Mouse (Mus musculus): ENCODE results near the gene Sh3d21. TPM values are rescaled to one million over a fixed set of nuclear protein-coding genes. Genes with fewer than 3 reads are reported as not detected.
"Not testable (repeated sequence)": the region's sequence is repeated elsewhere in the genome, so short reads cannot be mapped to it uniquely, and the experiment has no call there.

Sh3d21 gene
- polyA plus RNA-seq, 1 experiment from 2014 or later = 8.4 TPM

DNA sequence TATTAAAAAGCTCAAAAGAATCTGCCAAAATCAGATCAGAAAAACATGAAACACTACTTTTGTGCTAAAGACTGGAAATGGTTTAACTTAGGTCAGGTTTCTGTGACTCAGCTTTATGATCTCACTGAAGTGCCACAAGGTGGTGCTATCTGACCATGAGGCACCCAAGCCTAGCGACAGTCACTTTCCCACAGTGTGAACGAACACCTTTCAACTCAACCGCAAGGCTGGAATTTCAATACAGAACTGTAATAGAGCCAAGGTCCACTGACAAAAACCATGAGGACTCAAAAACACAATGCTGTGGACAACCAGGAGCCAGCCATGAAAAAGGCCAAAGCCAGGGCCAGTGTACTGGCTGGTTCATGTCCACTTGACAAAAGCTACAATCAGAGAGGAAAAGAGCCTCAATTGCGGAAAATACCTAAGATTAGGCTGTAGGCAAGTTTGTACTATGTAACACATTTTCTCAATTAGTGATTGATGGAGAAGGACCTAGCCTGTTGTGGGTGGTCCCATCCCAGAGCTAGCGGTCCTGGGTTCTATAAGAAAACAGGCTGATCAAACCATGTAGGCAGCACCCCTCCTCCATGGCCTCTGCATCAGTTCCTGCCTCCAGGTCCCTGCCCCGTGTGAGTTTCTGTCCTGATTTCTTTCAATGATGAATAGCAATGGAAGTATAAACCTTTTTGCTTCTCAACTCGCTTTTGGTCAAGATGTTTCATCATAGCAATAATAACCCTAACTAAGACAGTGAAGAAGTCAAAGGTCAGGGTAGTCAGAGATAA lies 18.1 kb upstream of the Sh3d21 start:
- 39% methylated on average over 7 of the region's 7 CpGs for WGBS
- H3K36me3 ChIP-seq (ENCODE audit: control insufficient read depth, insufficient read depth, low read length) = peaks cover 10% of the 10 kb centered on the region; the same call in 1 of the 2 replicates
- peak; percentile 84 for ATAC-seq (ENCODE audit: low FRiP score, low TSS enrichment)

DNA sequence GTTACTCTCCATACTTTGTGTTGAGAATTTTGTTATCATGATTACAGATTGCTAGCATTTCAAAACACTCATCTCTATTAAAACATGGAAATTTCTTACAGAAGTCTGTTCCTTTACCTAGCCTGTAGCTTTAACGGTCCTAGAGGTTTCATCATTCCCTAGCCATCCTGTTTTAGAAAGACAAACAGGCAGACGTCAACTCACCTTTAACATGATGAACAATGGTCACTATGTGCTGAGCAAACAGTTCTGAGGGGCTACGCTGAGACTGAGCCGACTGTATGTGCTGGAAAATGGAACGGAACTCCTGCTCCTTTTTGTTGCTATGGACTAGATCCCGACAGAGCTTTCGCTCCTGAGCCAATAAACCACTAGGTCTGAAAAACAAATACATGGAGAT lies 12.7 kb upstream of the Sh3d21 start:
- H3K9ac ChIP-seq (ENCODE audit: low read length); H3K27me3 ChIP-seq (ENCODE audit: control insufficient read depth, insufficient read depth, low read length); H3K27ac ChIP-seq (replicated peaks); ATAC-seq (ENCODE audit: low FRiP score, low TSS enrichment); H3K4me3 ChIP-seq (ENCODE audit: low read depth, low read length); H3K4me1 ChIP-seq (replicated peaks; ENCODE audit: control insufficient read depth, insufficient read depth); H3K9me3 ChIP-seq (ENCODE audit: control insufficient read depth, low read length); DNase-seq (ENCODE audit: low spot score); H3K4me2 ChIP-seq (replicated peaks; ENCODE audit: low read depth): not testable (repeated sequence)
- H3K36me3 ChIP-seq (ENCODE audit: control insufficient read depth, insufficient read depth, low read length) = peaks cover 28% of the 10 kb centered on the region
- WGBS = 60% methylated on average over 7 of the region's 7 CpGs

More for the DNA sequence above, 18.1 kb upstream of the Sh3d21 start:
- Histone ChIP-seq H3K4me2 (replicated peaks; ENCODE audit: low read depth) (no peak overlapping the region), H3K4me1 (replicated peaks; ENCODE audit: control insufficient read depth, insufficient read depth) (no peaks in the 10 kb centered on the region), H3K4me3 (ENCODE audit: low read depth, low read length) (no peak overlapping the region), H3K27me3 (ENCODE audit: control insufficient read depth, insufficient read depth, low read length) (no peaks in the 10 kb centered on the region), H3K9ac (ENCODE audit: low read length) (no peak overlapping the region), H3K27ac (replicated peaks) (no peak overlapping the region), H3K9me3 (ENCODE audit: control insufficient read depth, low read length) (no peaks in the 10 kb centered on the region)
- DNase-seq (ENCODE audit: low spot score) = peak; percentile 54
- TF ChIP-seq CTCF (IDR thresholded peaks at IDR 0.05; ENCODE audit: low read depth) (peak; percentile 90), EP300 (optimal IDR thresholded peaks at IDR 0.05) (no peak)

DNA sequence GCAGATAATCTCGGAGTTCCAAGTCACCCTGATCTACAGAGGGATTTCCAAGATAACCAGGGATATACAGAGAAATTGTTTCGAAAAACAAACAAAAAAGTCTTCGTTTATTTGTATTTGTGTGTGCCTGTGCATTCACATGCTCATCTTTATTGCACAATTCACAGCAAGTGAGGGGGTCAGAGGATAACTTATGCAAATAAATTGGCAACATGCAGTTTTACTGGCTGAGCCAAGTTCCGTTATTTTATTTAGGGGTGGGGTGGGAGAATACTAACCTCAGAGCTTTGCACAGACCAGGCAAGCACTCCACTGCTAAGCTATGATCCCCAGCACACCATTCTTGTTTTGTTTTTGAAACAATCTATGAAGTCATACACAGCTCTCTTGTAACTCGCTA lies 10.5 kb upstream of the Sh3d21 start:
- 80% methylated on average over 5 of the region's 5 CpGs for WGBS
- H3K9ac ChIP-seq (ENCODE audit: low read length) = no peak overlapping the region
- DNase-seq (ENCODE audit: low spot score) (no peak), ATAC-seq (ENCODE audit: low FRiP score, low TSS enrichment) (no peak)
- H3K4me2 ChIP-seq (replicated peaks; ENCODE audit: low read depth) = no peak overlapping the region
- TF ChIP-seq EP300 (optimal IDR thresholded peaks at IDR 0.05) (no peak), CTCF (IDR thresholded peaks at IDR 0.05; ENCODE audit: low read depth) (no peak)
- no peaks in the 10 kb centered on the region for H3K9me3 ChIP-seq (ENCODE audit: control insufficient read depth, low read length)
- H3K36me3 ChIP-seq (ENCODE audit: control insufficient read depth, insufficient read depth, low read length) = peaks cover 33% of the 10 kb centered on the region
- H3K4me1 ChIP-seq (replicated peaks; ENCODE audit: control insufficient read depth, insufficient read depth) = no peaks in the 10 kb centered on the region
- no peak overlapping the region for H3K4me3 ChIP-seq (ENCODE audit: low read depth, low read length)
- no peaks in the 10 kb centered on the region for H3K27me3 ChIP-seq (ENCODE audit: control insufficient read depth, insufficient read depth, low read length)
- no peak overlapping the region for H3K27ac ChIP-seq (replicated peaks)

DNA sequence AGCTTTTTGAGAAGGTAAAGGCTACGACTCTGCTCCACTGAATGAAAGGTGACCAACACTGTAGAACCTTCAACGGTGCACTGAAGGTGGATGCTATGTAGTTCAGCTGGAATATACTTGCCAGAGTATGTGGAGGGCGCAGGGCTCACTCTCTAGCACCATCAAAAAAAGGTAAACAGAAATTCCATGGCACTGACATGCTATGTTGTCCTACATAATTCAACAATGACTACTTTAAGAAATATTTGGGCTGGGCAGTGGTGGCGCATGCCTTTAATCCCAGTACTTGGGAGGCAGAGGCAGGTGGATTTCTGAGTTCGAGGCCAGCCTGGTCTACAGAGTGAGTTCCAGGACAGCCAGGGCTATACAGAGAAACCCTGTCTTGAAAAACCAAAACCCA lies 7.4 kb upstream of the Sh3d21 start:
- H3K4me2 ChIP-seq (replicated peaks; ENCODE audit: low read depth); H3K4me1 ChIP-seq (replicated peaks; ENCODE audit: control insufficient read depth, insufficient read depth); H3K9ac ChIP-seq (ENCODE audit: low read length); ATAC-seq (ENCODE audit: low FRiP score, low TSS enrichment); H3K9me3 ChIP-seq (ENCODE audit: control insufficient read depth, low read length); H3K27ac ChIP-seq (replicated peaks); DNase-seq (ENCODE audit: low spot score); H3K4me3 ChIP-seq (ENCODE audit: low read depth, low read length); H3K27me3 ChIP-seq (ENCODE audit: control insufficient read depth, insufficient read depth, low read length): not testable (repeated sequence)
- 91% methylated on average over 5 of the region's 5 CpGs for WGBS
- peaks cover 34% of the 10 kb centered on the region for H3K36me3 ChIP-seq (ENCODE audit: control insufficient read depth, insufficient read depth, low read length)

DNA sequence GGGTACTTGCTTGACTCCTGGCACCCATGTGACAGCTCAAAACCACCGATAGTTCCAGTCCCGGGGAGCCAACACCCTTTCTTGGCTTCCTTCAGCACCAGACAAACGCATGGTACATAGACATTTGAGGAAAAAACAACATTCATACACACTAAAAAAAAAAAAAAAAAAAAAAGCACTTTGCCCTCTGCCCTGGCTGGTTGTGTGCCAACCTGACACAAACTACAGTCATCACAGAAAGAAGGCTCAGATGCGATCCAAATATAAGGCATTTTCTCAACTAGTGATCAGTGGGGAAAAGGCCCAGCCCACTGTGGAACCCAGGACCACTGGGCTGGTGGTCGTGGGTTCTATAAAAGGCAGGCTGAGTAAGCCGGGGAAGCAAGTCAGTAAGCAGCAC lies 5.6 kb upstream of the Sh3d21 start:
- Histone ChIP-seq H3K4me2 (replicated peaks; ENCODE audit: low read depth) (no peak overlapping the region), H3K9me3 (ENCODE audit: control insufficient read depth, low read length) (no peaks in the 10 kb centered on the region), H3K4me1 (replicated peaks; ENCODE audit: control insufficient read depth, insufficient read depth) (no peaks in the 10 kb centered on the region), H3K36me3 (ENCODE audit: control insufficient read depth, insufficient read depth, low read length) (peaks cover 24% of the 10 kb centered on the region), H3K27me3 (ENCODE audit: control insufficient read depth, insufficient read depth, low read length) (no peaks in the 10 kb centered on the region), H3K27ac (replicated peaks) (no peak overlapping the region), H3K9ac (ENCODE audit: low read length) (no peak overlapping the region), H3K4me3 (ENCODE audit: low read depth, low read length) (no peak overlapping the region)
- no peak for TF ChIP-seq EP300 (optimal IDR thresholded peaks at IDR 0.05)
- TF ChIP-seq CTCF (IDR thresholded peaks at IDR 0.05; ENCODE audit: low read depth) = no peak
- WGBS = 70% methylated on average over 6 of the region's 6 CpGs
- ATAC-seq (ENCODE audit: low FRiP score, low TSS enrichment) = no peak
- DNase-seq (ENCODE audit: low spot score) = no peak

DNA sequence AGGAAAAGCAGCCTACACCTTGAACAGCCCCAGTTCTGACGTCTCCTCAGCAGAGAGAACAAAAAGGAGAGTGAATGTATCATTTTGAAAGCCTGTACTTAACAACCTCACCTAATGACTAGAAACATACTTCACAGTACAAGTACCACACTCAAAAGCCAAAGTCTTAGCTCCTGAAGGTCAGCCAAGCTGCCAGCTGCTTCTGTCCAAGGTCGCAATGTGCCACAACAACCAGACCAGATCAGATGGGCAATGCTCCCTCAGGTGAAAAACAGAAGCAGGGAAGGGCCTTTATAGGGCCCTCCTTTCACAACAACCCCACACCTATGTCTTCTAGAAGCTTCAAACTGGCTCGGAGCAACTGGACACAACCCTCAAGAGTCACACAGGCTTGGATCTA lies 2.8 kb upstream of the Sh3d21 start:
- H3K9ac ChIP-seq (ENCODE audit: low read length) = no peak overlapping the region
- no peak overlapping the region for H3K4me2 ChIP-seq (replicated peaks; ENCODE audit: low read depth)
- peaks cover 16% of the 10 kb centered on the region for H3K36me3 ChIP-seq (ENCODE audit: control insufficient read depth, insufficient read depth, low read length)
- no peak overlapping the region for H3K4me3 ChIP-seq (ENCODE audit: low read depth, low read length)
- H3K27ac ChIP-seq (replicated peaks) = peak overlapping the region; percentile 1; the same call in 1 of the 2 replicates
- no peak for ATAC-seq (ENCODE audit: low FRiP score, low TSS enrichment)
- H3K27me3 ChIP-seq (ENCODE audit: control insufficient read depth, insufficient read depth, low read length) = no peaks in the 10 kb centered on the region
- H3K9me3 ChIP-seq (ENCODE audit: control insufficient read depth, low read length) = no peaks in the 10 kb centered on the region
- 60% methylated on average over 3 of the region's 3 CpGs for WGBS
- DNase-seq (ENCODE audit: low spot score) = no peak
- peaks cover 2% of the 10 kb centered on the region; the same call in 1 of the 2 replicates for H3K4me1 ChIP-seq (replicated peaks; ENCODE audit: control insufficient read depth, insufficient read depth)
- no peak for TF ChIP-seq EP300 (optimal IDR thresholded peaks at IDR 0.05)

DNA sequence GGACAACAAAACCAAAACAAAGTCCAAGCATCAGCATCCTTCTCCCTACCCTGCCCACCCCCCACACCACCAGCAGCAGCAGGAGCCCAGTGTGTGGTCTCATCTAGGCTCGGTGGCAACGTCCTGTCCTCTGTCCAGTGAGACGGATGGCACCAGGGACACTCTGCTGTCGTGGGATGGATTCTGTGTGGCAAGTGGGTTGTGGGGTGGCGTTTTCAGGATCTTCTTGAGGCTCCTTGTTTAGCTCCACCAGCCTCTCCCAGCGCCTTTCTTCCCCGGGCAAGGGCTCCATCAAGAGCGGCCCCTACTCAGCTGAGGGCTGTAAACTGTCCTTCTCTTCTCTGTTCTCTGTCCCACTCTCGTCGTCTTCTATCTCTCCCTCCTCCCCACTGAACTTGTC lies 1.8 kb upstream of the Sh3d21 start:
- H3K4me1 ChIP-seq (replicated peaks; ENCODE audit: control insufficient read depth, insufficient read depth); H3K4me2 ChIP-seq (replicated peaks; ENCODE audit: low read depth); H3K9me3 ChIP-seq (ENCODE audit: control insufficient read depth, low read length); ATAC-seq (ENCODE audit: low FRiP score, low TSS enrichment); H3K4me3 ChIP-seq (ENCODE audit: low read depth, low read length); H3K9ac ChIP-seq (ENCODE audit: low read length); DNase-seq (ENCODE audit: low spot score); H3K27me3 ChIP-seq (ENCODE audit: control insufficient read depth, insufficient read depth, low read length); H3K27ac ChIP-seq (replicated peaks): not testable (repeated sequence)
- WGBS = 57% methylated on average over 8 of the region's 10 CpGs
- H3K36me3 ChIP-seq (ENCODE audit: control insufficient read depth, insufficient read depth, low read length) = peaks cover 12% of the 10 kb centered on the region

All from stomach, postnatal 0 days (tissue).